Mouse (Mus musculus) fat pad, adult 2 months (tissue): ENCODE data around the gene Reps1.

Experiments
- DNase-seq: peaks from one replicate; pipeline ENCODE4 v3.0.0-alpha.2; 2011; ENCODE audit warnings: low read depth, low spot score; ENCODE audit errors: extremely low read depth

Reps1 gene

DNA sequence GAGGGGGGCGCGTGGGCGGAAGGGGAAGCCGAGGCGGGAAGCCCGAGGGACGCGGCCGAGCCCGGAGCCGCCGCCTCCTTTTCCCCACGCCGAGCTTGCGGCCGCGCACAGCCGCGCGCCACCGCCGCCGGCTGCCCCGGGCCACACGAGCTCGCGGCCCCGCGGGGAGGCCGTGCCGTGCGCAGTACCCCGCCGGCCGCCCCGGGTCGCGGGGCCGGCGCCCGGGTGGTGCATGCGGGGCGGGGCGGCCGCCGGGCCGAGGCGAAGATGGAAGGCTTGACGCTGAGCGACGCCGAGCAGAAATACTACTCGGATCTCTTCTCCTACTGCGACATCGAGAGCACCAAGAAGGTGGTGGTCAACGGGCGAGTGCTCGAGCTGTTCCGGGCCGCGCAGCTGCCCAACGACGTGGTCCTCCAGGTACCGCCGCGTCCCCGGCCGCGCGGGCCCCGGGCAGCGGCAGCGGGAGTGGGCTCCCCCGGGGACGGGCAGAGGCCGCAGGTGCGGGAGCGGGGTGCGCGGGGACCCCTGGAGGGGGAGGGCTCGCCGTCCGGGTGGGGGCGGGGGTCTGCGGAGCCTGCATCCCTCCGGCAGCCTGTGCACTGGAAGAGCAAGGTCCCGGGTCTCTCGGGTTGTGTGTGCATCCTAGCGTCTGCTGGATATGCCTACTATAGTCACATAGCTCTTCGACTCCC is at the start of gene Reps1:
Gene Reps1, plus strand, starts transcription at position 166 of the 695 bp plus-strand sequence.
- DNase-seq: no peak

- DNase-seq: no peak
These were observed 48.9 kb upstream of the Reps1 start for GRCm38 (mm10) chr10:18006756-18007155.

GRCm38 (mm10) chr10:18007243-18007642 is 48.4 kb upstream of the Reps1 start:
- DNase-seq: no peak

- DNase-seq: no peak
These were observed 47.5 kb upstream of the Reps1 start for GRCm38 (mm10) chr10:18008118-18008517.

DNA sequence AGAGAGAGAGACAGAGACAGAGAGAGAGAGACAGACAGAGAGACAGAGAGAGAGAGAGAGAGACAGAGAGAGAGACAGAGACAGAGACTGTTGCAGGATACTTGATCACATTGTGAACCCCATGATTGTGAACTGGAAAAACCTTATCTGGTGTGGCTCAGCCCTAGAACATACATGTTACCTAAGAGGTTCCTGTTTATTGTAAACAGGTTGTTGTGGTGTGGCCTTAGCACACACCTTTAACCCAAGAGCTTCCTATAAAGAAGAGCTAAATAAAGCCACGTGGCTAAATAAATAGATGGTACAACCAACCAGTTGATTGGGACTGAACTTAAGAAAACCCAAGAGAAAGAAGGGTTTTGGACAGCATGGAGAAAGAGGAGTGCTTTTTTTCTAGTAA is 45.9 kb upstream of the Reps1 start:
- no peak for DNase-seq

GRCm38 (mm10) chr10:18011761-18012160 is 43.9 kb upstream of the Reps1 start:
- no peak for DNase-seq

DNA sequence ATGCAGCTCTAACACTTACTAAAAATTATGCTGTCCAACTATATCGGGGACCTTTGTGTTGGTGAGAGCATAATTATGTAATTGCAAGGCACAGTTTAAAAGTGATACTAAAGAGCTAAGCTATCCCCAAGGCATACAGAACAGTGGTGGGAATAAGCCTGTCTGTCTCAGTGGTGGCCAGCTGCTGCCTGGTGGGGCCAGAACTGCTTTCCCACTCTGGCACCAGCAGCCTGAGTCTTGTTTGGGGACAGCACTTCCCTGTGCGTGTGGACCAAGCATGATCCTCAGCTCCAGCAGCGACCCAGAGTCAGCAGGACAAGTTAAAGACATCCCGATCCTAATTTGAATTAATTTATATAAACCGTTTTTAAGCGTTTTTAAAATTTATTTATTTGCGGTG is 35.2 kb upstream of the Reps1 start:
- no peak for DNase-seq

DNA sequence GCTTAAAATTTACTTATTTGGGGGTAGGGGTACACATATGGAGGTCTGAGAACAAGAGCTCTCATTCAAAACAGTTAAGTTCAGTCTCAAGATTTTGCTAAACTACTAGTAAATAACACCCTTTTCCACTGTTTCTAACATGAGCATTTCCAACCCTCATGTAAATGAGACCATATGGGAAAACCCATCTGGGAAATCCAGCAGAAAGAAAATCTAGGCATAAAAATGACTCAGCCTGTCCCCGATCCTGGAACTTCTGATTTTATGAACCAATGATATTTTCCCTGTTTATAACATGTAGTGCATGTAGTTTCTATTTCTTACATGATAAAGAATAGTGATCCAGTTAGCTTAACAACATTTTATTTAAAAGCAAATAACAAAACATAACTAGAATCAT is 34.8 kb upstream of the Reps1 start:
- no peak for DNase-seq

DNA sequence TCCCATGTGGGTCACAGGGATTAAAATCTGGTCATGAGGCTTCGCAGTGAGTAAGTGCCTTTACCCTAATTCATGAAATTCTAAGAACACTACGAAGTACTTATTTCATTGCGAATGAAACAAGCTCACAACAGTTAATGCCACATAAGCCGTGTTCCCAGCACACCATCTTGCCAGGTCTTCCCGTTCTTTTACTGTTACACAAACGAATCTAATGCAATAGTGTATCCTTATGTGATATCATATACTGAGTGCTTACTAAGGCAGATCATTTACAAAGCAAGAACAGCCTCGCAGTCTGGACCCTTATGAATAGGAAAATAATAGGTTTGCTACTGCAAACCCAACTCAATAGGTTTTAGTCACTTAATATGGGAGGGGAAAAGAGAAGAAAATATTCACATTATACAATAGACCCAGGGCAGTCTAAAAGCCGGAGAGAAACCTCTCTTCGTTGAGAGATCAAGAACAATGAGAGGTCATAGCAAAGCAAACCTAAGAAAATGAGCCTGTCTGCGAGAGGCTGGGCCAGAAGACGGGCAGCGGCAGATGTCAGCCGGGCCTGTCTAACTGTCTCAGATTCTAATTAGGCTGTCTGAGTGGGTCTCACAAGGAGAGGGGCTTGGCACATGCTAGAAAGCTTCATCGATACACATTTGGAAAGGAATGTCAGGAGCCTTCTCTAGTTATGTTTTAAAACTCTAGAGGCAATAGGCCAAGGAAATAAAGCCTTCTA is 33.9 kb upstream of the Reps1 start:
- peak; percentile 55 for DNase-seq

GRCm38 (mm10) chr10:18022312-18022711 is 33.3 kb upstream of the Reps1 start:
- DNase-seq: peak; percentile 34

- DNase-seq: peak; percentile 42
These were observed 32.8 kb upstream of the Reps1 start, which contains the start of gene Abracl for GRCm38 (mm10) chr10:18022741-18023347. Gene Abracl (minus strand): TSS chr10:18023288.

- DNase-seq: no peak
These were observed 21.3 kb upstream of the Reps1 start for GRCm38 (mm10) chr10:18034408-18034807.

DNA sequence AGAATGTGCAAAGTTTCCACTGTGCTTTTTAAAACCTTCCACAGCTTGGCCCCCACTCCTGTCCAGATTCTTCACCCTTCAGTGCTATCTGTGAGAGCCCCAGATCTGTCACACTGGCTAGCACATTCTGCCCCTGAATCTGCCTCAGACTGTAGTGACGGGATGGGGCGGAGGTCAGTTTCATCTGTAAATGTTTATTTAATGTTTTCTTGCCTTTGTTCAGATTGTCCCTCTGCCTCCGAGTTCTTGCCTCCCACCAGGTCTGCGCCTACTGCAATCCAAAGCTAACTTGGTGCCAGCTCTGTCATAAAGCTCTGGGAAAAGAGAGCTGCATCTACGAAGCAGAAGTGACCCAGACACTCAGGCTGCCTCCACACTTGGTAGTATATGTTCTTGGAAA is 18.8 kb upstream of the Reps1 start:
- DNase-seq: no peak

- DNase-seq: no peak
These were observed 9.3 kb upstream of the Reps1 start for GRCm38 (mm10) chr10:18046380-18046779.

DNA sequence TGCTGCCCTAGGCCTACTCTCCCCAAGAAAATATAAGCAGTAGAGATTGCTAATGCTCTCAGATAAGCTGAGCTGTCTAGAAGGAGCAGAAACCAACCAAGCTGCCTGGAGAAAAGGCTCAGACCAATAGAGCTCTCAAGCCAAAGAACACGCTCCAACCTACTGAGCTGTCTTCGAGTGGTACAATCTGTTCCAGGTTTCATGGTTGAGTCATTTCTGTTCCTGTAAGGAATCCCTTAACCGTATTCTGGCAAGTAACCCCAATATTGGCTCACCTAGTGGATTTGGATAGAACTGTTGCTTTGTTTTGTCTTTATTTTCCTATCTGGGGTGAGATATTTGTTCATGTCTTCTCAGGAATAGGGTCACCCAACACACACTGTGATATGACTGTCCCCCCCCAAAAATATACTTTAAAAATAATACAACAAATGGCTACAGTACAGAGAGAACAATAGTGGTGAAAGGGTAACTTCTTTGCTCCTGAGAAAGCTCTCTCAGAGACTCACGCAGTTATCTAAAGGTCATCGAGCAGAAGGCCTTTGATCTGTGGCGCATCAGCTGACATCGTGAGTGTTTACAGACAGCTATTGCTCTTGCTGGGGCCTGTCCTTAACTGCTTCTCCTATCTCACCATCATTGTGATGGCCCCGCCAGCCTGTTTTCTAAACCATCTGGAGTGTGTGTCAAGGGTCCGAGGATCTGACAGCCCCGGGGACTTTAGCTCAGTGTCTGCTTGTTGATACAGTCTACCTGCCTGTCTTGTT is 8.1 kb upstream of the Reps1 start:
- DNase-seq: peak; percentile 70

DNA sequence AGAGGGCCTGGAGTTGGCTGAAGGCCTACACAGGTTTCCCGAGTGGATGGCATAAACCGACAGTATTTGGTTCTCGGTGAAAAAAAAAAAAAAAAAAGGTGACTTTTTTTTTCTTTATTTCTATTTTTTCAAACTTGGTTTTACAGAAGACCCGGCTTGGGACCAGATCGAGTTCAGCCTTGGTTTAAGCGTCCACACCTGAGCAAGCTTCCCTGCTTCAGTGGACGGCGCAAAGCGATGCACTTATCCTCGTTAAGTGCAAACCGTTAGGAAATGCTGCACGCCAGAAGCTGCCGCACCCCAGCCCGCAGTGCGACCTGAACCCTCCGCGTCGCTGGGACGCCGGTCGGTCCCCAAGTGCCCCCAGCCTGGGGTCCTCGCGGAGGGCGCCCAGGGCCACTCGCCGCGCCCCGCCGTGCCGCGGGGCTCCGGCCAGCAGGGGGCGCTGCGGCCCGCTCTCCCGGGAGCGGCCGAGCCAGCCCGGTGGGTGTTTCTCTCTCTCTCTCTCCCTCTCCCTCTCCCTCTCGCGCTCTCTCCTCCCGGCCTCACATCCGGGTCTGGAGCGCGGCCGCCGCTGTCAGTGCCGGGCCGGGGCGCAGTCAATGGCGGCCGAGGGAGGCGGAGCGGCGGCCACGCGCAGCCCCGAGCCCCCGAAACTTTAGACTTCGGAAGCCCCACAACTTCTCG is 509 bp upstream of the Reps1 start:
- no peak for DNase-seq

DNA sequence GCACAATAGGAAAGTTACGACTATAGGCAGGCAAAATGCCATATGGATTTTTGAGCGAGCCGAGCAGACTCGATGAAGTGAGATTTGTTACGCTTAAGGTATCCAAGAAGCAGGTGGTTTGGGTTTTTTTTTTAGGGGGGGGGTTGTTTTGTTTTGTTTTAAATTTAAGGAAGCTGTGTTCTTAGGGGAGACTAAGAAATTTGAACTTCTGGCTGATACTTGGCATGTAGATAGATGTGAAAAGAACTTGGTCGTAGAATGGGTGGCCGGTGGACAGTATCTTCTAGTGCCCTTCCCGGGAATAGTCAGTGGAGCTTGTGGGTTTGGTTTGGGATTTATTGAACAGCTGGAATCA is 707 bp downstream of the Reps1 start:
- no peak for DNase-seq

- DNase-seq: no peak
These were observed 3.1 kb downstream of the Reps1 start for GRCm38 (mm10) chr10:18058681-18059338.

DNA sequence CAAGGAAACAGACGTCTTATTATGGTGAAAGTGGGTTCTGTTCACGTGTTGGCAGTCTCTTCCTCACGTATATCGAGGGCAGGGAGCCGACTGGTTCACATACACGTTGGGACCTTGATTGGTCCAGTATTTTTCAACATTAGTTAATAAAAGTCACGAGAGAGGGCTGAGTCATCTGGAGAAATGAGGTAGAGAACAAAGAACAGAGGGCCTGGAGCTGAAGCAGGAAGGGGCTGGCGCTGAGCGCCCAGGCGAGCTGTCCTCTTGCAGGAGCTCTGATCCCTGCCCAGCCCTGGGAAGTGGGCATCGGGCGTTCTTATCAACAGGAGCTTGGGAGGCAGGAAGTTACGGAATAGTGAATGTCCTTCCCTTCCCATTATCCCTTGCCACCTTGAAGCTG is 4.1 kb downstream of the Reps1 start:
- DNase-seq: no peak

DNA sequence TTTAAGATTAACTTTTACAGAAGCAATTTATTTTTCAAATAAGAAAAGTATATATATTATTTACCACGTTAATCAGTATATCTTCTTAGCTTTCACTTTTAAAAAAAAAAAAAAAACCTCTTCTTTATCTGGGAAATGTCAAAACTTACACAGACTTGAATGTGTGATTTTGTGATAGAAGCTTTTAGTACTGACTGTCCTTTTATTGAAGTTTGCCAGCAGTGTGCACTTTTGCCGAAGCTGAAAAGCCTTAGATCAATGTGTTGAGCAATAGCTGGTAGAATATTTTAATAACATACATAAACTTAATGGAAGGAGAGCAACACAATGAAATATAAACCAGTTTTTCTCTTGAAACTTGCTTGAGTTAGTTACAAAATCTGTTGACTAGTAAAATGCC is 5.1 kb downstream of the Reps1 start:
- no peak for DNase-seq
